Mouse (Mus musculus) G1E (cell line): Measurements from ENCODE around the gene Zfp277. TPM values are rescaled to one million over a fixed set of nuclear protein-coding genes. Genes with fewer than 3 reads are reported as not detected.

Experiments
- ATAC-seq: 2 replicates; pipeline ENCODE4 v1.8.0; 2016; ENCODE audit warnings: mild to moderate bottlenecking; ENCODE audit not compliant: insufficient number of reproducible peaks, poor library complexity, low FRiP score, severe bottlenecking; ENCODE audit errors: extremely low read depth
- DNase-seq: peaks from one replicate; pipeline ENCODE4 v3.0.0; 2012; ENCODE audit warnings: low spot score
- H3K27me3 ChIP-seq: 2 replicates; pipeline ENCODE4 v1.6.1; 2012; ENCODE audit warnings: mild to moderate bottlenecking, low read length, inconsistent platforms; ENCODE audit not compliant: insufficient read depth
- H3K36me3 ChIP-seq: replicated peaks from 2 replicates; pipeline ENCODE3; 2012; ENCODE audit warnings: mild to moderate bottlenecking, inconsistent platforms
- H3K4me1 ChIP-seq: 2 replicates; pipeline ENCODE4 v1.6.1; 2012; ENCODE audit warnings: low read depth, low read length, inconsistent platforms, mixed read lengths; ENCODE audit not compliant: insufficient read depth
- H3K4me3 ChIP-seq: 2 replicates; pipeline ENCODE4 v1.5.1; 2012; ENCODE audit warnings: low read depth, mild to moderate bottlenecking, inconsistent platforms, low read length, moderate library complexity, mixed read lengths
- H3K9me3 ChIP-seq: replicated peaks from 2 replicates; pipeline ENCODE4 v1.6.1; 2012; ENCODE audit warnings: inconsistent platforms
- CTCF ChIP-seq: IDR thresholded peaks from 2 replicates; pipeline ENCODE4 v1.5.1; 2012; ENCODE audit warnings: low read depth, low read length, inconsistent platforms, mixed read lengths
- GATA1 ChIP-seq: IDR thresholded peaks from 2 replicates; pipeline ENCODE4 v1.6.1; 2012; ENCODE audit warnings: borderline replicate concordance, low read length, inconsistent platforms, mixed read lengths
- GATA2 ChIP-seq: IDR thresholded peaks from 2 replicates; pipeline ENCODE4 v1.6.1; 2012; ENCODE audit warnings: low read depth, low read length, inconsistent platforms, borderline replicate concordance
- POLR2AphosphoS5 ChIP-seq: IDR thresholded peaks from 2 replicates; pipeline ENCODE4 v1.6.1; 2012; ENCODE audit warnings: low read depth, low read length, inconsistent platforms; ENCODE audit not compliant: insufficient replicate concordance
- TAL1 ChIP-seq: conservative IDR thresholded peaks from 2 replicates; pipeline ENCODE4 v1.6.1; 2012; ENCODE audit warnings: low read depth, low read length, inconsistent platforms, mixed read lengths
- polyA plus RNA-seq: library from polyadenylated mRNA; stranded (reverse); fragments of >175 nt; gene quantifications from 2 replicates; pipeline ENCODE4 v1.2.3, GENCODE M21; 2012
- total RNA-seq, 2 experiments: library from RNA; stranded (forward) in 1 of 2; stranded (reverse) in 1 of 2; fragments of 200-1000 nt in 1 of 2; fragments of >200 nt in 1 of 2; fragmentation: Nextera tagmentation in 1 of 2; gene quantifications; 2 replicates each; pipeline ENCODE4 v1.2.3; 2014 to 2017

The Zfp277 gene
- total and polyA plus RNA-seq, 3 experiments = 5.6 to 57.6 (median 56.5) TPM

- TF ChIP-seq GATA2 (no peak), CTCF (no peak), POLR2AphosphoS5 (no peak), GATA1 (no peak)
- H3K9me3 ChIP-seq = no peaks in the 10 kb centered on the region
- H3K27me3 ChIP-seq = no peaks in the 10 kb centered on the region
- ATAC-seq (no peak), DNase-seq (no peak)
- no peak overlapping the region for H3K4me3 ChIP-seq
- H3K36me3 ChIP-seq = peaks cover 26% of the 10 kb centered on the region
- peaks cover 15% of the 10 kb centered on the region for H3K4me1 ChIP-seq
Measured at GRCm38 (mm10) chr12:40381173-40381801, 64.4 kb downstream of the Zfp277 start.

DNA sequence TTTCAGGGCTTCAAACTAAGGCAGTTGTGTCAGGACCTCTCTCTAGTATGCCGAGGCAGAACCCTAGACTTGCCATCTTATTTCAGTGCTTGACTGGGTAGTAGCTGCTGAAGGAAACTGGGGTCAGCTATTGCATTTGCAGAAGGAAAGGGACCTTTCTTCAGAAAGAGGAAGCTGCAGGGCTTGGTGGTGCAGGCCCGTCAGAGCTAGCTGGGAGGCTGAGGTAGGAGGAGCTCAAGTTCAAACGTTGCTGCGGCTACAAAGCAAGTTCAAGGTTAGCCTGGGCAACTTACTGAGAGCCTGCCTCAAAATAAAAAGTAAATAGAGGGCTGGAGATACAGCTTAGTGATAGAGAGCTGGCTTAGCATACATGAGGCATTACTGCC, 66.2 kb downstream of the Zfp277 start:
- Histone ChIP-seq H3K4me3 (no peak overlapping the region), H3K36me3 (peaks cover 24% of the 10 kb centered on the region), H3K9me3 (no peaks in the 10 kb centered on the region), H3K27me3 (no peaks in the 10 kb centered on the region), H3K4me1 (peaks cover 15% of the 10 kb centered on the region)
- TF ChIP-seq GATA2 (no peak), CTCF (no peak), POLR2AphosphoS5 (no peak), TAL1 (no peak), GATA1 (no peak)
- DNase-seq (peak; percentile 7), ATAC-seq (peak; percentile 61)

DNA sequence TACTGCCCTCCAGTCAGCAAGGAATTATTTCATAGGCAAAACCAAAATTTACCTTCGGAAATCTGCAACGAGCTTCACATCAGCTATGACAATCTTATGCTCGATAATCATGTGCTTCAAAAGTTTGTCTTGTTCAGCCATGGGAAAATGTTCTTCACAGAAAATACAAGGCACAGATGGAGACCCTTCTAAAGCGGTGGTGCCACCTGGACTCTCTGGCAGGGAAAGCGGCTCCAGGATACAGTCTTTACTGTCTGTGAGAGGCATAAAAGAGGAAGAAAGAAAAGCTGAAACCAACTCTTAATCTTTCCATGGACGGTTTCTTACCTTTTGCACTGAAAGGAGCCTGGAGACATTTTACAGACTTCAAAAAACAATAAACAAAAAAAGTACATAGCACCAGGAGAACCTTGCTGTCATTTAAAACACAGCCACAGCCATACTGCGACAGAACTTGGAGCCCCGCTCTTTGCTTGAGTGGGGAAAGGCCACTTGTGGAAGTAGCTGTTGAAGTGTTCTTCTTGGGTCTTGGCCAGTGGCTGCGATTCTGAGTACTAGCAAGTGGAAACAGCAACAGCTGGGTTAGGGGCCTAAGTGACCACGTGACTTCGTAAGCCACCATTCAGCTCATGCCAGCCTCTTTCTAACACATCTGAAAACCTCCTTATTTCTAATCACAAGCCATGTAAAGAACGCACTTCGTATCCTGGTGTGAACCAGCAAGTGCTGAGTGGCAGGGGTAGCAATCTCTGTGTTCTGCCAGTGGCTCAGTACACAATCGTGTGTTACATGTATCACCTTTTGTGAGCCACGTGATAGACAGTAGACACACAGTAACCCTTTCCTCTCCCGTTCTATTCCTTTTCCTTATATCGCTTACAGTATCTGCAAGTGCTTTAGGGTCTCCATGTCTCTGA, 66.8 kb downstream of the Zfp277 start:
- H3K4me3 ChIP-seq = no peak overlapping the region
- H3K9me3 ChIP-seq = no peaks in the 10 kb centered on the region
- TF ChIP-seq TAL1 (no peak), GATA1 (no peak), GATA2 (no peak), POLR2AphosphoS5 (no peak), CTCF (no peak)
- H3K4me1 ChIP-seq = peaks cover 15% of the 10 kb centered on the region
- H3K36me3 ChIP-seq = peaks cover 24% of the 10 kb centered on the region
- DNase-seq = no peak
- no peak for ATAC-seq
- H3K27me3 ChIP-seq = no peaks in the 10 kb centered on the region

GRCm38 (mm10) chr12:40351879-40352278, 93.8 kb downstream of the Zfp277 start:
- Histone ChIP-seq H3K27me3 (no peaks in the 10 kb centered on the region), H3K36me3 (peaks cover 26% of the 10 kb centered on the region), H3K4me3 (no peak overlapping the region), H3K4me1 (peaks cover 3% of the 10 kb centered on the region), H3K9me3 (no peaks in the 10 kb centered on the region)
- ATAC-seq (no peak), DNase-seq (no peak)
- TF ChIP-seq GATA2 = no peak
- no peak for TF ChIP-seq TAL1
- no peak for TF ChIP-seq POLR2AphosphoS5
- TF ChIP-seq CTCF = no peak
- no peak for TF ChIP-seq GATA1

DNA sequence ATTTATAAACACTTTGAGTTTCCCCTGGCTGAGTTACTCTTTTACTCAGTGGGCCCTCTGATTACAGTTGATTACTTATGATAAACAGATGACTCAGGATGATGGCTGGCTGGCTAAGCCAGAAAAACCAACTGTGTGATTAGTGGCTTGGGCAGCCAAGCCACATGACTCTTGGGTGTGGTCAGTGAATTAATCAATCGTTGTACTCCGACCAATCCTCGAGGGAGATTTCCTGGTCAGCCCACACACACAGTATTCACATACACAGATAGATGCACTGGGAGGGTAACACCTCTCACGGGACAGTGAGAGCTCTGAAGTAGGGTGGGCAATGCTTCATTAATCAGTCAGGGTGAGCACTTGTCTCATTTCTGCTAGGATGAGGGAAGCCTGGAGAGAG, 97.5 kb downstream of the Zfp277 start:
- H3K4me1 ChIP-seq = peaks cover 3% of the 10 kb centered on the region
- H3K36me3 ChIP-seq = peaks cover 26% of the 10 kb centered on the region
- TF ChIP-seq CTCF (no peak), TAL1 (no peak), GATA1 (no peak), GATA2 (no peak), POLR2AphosphoS5 (no peak)
- DNase-seq = no peak
- no peaks in the 10 kb centered on the region for H3K27me3 ChIP-seq
- H3K9me3 ChIP-seq = no peaks in the 10 kb centered on the region
- no peak overlapping the region for H3K4me3 ChIP-seq
- ATAC-seq = peak; percentile 40

DNA sequence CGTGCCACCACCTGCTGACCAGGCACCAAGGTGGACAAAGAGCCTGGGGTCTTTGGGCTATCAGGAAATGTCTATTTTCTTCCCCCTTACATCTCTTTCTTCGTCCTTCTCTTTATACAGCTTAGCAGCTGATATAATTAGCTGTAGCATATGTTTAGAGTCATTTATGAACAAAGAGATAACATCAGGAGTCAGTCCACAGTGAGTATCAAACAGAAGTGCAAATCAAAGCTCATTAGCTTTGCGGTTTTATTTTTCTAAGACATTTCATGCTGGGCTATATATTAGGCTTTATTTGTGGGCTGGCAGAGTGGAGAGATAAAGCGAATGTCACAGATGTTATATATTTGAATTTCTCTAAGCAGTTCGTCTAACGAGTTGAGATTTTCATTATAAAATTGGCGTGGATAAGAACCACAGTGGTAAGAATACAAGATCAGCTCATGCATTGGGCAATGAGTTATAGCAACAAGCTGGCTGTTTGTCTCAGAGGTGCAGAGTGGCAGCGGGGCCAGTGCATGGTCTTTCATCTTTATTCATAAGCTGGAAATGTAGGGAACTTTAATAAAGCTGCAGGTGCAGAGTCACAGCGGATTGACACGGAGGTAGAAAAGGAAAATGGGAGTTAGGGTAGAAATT, 98.5 kb downstream of the Zfp277 start:
- H3K4me1 ChIP-seq = peaks cover 3% of the 10 kb centered on the region
- ATAC-seq = no peak
- TF ChIP-seq GATA1 = no peak
- no peak for TF ChIP-seq TAL1
- TF ChIP-seq POLR2AphosphoS5 = no peak
- no peak for TF ChIP-seq CTCF
- TF ChIP-seq GATA2 = no peak
- DNase-seq = no peak
- no peaks in the 10 kb centered on the region for H3K9me3 ChIP-seq
- H3K36me3 ChIP-seq = peaks cover 26% of the 10 kb centered on the region
- H3K4me3 ChIP-seq = no peak overlapping the region
- H3K27me3 ChIP-seq = no peaks in the 10 kb centered on the region
